Mouse (Mus musculus) frontal cortex, postnatal 36 days (tissue): Measurements from ENCODE around the gene Arhgap24.

ENCODE experiments used
- DNase-seq, 2 experiments: peaks; one replicate each; pipeline ENCODE4 v3.0.0; 2022; ENCODE audit warnings: low spot score in 2 of 2

The Arhgap24 gene

GRCm38 (mm10) chr5:102670206-102670605 is 189.0 kb downstream of the Arhgap24 start:
- DNase-seq, result no peak

DNA sequence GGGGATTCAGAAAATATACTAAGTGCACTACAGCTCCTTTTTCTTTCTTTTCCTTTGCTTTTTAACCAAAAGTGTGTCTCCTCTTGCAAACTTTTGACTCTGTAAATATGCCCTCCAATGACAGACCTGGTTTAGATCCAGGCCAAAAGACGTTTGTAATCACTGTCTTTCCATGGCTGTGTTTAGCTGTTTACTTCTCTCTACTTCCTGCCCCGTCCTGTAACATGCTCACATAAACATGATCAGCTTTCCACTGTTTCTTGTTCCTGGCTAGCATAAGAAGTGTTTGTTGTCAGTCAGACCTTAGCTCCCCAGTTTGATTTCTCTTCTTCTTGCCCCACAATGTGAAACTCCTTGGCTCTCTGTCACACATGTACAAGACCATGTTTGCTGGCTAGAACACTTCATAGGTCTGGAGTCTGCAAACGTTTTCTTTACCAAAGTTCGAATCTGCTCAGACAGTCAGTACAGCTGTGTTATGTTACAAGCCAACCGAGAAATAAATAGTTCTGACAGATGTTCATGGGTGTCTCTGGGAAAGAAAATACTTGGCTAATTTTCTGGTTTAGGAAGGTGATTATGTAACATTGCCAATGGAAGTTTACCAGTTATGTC is 189.6 kb downstream of the Arhgap24 start:
- DNase-seq, result no peak

DNA sequence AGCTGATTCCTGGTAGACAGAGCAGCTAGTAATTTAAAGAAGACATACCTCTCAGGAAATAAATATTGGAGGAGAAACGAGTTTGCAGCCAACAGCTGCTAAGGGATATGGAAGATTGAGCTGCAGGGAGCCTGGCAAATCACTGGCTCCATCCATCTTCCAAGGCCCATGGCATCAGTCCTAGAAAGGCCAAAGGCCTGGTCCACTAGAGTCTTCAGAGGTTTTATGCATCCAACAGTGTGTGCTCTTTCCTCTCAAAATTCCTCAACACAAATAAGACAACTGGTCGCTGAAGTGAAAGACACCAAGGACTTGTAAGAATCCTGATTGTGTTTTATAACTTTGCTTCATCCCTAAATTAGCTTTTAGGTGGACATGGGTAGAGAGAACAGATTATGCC is 194.1 kb downstream of the Arhgap24 start:
- DNase-seq, result no peak

DNA sequence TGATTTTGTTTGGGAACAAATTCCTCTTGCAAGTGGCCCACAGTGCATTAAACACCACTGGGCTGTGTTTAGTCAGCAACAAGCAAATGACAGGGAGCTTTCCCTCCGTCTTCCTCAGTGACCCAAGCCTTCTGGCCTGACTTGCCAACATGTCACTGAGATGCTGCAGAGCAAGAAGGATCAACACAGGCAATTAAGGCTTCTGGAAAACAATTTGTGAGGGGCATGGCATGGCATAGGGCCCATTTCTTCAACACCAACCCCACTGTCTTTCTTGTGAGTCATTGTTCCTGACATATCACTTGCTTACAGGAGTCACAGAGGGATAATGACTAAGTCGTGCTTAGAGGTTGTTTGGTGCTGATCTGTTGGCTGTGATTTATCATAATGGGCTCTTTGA is 196.0 kb downstream of the Arhgap24 start:
- no peak for DNase-seq

- DNase-seq, result no peak
Measured at GRCm38 (mm10) chr5:102687673-102688072, 206.5 kb downstream of the Arhgap24 start.

- peak; percentile 62 to 82 for DNase-seq
Measured at GRCm38 (mm10) chr5:102692487-102692886, 211.3 kb downstream of the Arhgap24 start.

DNA sequence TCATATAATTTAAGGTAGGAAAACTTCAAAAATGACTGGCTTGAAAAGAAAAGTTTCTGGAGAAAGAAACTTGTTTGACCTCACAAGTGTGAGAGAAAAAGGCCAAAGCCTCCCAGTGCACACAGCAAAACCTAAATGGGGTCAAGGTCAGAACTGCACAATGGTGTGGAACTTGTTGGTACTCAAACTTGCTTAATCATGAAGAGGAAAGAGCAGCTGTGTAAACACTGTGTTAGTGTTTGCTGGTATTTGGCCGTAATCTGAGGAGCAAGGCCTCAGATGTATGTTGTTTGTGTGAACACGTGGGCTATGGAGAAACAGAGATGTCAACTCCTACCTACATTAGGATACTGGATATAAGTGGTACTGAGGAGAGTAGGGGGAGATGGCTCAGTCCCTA is 212.0 kb downstream of the Arhgap24 start:
- no peak for DNase-seq

- DNase-seq, result no peak
Measured at GRCm38 (mm10) chr5:102693871-102694270, 212.7 kb downstream of the Arhgap24 start.

DNA sequence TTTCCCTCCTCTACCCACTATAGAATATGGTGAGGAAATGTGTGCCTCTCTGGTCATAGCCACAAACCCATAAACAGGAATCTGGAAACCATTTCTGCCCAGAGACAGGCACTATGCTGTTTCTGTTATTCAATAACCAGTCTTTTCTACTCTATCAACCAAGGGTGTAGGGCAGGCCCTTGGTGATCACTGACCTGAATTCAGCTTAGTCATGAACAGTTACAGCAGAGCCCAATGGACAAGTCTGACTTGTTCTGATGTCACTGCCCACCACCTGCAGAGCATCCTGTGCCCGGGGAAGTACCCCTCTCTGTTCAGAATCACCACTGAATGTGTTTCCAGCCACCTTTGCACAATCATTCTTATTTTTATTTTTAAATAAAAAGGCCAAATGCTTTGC is 216.6 kb downstream of the Arhgap24 start:
- no peak for DNase-seq

DNA sequence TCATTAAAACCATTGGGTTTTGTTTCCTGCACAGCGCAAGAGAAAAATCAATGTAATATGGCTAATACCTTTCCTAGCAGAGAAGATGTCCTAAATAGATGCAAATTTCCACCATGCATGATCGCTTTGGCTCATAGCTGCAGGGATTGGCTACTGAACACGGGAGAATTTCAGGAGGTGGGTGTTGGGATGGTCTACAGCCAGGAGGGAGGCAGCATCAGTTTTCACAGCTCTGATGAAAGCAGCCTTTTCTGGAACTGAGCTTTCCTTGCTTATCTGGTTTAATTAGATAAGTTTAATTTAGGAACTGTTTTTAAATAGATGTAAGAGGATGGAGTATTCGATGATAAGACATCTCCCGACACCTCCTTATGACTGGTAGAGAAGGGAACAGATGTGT is 217.2 kb downstream of the Arhgap24 start:
- peak; percentile 13 to 20 for DNase-seq

DNA sequence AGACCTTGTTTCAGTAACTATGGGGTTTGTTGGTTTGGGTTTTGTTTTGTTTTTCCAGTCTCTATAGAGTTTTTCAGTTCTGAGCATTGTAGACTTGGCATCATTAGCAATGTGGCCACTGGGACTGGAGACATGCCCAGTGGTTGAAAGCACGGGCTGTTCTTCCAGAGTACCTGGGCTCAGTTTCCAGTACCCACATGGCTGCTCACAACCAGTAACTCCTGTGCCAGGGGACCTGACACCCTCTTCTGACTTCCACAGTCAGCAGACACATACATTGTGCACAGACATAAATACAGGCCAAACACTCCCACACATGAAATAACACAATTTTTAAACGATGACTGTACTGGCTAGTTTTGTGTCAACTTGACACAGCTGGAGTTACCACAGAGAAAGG is 217.7 kb downstream of the Arhgap24 start:
- DNase-seq, result peak in 1 of 2 experiments; percentile 14

DNA sequence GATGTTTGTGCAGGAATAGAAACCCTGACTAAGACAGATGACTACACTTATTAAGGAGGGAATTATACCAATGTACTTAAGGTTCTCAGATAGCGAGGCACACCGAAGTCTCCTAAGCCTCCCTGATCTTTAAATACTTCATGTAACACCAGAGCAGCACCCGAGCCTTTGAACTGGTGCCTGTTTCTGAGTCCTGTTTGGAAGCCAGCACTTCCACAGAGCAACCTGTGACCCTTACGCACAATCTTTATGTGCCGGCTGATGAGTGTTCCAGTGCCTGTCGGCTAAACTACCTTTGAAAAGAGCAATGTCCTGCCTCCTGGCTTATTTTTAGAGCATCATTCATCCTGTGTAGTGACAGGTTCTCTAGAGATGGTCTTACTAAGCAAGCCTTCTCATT is 221.4 kb downstream of the Arhgap24 start:
- DNase-seq, result no peak

DNA sequence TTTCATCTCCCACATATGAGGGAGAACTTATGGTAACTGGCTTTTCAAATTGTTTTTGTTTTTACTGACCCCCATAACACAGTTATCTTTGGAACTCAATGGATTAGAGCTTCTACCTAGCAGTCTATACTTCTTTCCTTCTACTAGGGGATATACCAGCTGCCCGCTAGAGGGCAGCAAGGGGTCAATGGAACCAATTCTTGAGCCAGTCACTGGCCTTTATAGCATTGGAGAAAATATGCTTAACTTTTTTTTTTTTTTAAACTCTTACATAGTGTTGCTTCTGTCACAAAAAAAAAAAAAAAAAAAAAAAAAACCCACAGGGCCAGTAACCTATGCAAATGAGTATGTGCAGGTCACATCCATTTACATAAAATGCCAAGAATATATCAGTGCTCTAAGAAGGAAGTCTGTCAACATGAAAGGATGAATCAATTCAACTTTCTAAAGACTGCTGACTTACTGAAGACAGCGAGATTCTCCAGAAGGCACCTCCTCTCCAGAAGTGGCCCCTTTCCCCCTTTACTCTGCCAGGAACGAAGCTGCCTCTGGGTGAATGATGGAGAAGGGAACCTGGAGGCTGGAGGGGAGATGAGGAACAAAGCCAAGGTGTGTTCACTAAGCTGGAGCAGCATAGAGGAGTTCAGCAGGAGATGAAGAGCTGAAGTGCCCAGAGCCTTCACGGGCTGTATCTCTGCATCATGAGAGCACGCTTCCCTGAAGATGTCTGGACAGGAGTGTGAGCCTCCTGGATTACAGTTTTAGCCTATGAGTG is 222.3 kb downstream of the Arhgap24 start:
- peak; percentile 55 to 72 for DNase-seq

GRCm38 (mm10) chr5:102705170-102705569 is 224.0 kb downstream of the Arhgap24 start:
- no peak for DNase-seq

DNA sequence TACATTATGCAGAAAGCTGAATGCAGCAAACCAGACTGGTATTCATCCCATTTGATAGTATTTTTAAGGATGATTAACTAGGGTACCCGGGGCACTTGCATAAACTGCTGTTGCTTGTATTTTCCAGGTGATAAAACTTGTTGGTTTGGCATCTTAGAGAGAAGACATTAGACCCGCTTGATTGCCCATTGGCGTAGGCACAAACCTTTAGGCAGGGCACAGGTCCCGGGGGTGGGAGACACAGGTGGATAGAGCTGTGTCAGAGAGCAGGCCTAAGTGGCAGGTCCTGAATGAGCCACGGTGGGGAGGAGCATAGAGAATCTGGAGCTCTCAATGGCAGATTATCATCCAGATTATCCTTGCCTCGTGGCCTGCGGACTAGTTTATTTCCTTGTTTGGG is 229.1 kb downstream of the Arhgap24 start:
- DNase-seq, result no peak

GRCm38 (mm10) chr5:102719368-102719972 is 238.3 kb downstream of the Arhgap24 start:
- DNase-seq, result no peak

DNA sequence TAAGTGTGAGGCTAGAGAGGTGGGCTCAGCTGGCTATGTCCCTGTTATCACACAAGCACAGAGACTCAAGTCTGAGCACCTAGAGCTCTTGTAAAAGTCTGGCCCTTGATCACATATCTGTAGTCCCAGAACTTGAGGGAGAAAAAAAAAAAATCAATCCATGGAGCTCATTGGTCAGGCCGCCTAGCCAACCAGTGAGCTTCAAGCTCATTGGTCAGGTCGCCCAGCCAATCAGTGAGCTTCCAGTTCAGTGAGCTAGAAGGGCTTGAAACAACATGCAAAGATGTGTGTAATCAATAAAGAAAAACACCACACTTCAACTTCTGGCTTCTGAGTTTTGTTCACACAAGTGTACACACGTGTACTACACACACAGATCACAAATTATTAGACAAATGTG is 242.4 kb downstream of the Arhgap24 start:
- no peak for DNase-seq

DNA sequence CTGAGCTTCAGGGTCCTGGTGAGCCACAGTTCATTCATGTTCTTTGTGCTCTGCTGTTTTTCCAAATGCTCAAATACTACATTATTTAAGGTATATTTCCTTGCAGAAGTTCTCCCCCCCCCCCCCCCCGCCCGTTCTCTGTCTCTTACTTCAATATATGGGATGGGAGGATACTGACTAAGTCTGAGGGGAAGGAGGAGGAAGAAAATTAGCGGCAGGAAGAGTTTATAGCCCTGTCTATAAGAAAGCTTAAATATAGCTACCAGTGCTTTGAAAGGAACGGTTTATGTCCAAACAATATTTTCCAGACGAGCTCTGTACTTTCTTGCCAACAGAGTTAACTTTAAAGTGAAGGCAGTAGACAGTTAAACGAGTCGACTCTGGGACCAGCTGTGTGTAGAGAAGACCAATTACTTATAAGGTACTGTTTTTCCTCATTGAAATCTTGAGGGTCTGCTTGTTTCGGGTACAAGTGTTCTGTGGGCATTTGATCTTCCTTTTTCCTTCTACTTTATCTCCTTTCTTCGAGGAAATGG is 243.7 kb downstream of the Arhgap24 start:
- no peak for DNase-seq

DNA sequence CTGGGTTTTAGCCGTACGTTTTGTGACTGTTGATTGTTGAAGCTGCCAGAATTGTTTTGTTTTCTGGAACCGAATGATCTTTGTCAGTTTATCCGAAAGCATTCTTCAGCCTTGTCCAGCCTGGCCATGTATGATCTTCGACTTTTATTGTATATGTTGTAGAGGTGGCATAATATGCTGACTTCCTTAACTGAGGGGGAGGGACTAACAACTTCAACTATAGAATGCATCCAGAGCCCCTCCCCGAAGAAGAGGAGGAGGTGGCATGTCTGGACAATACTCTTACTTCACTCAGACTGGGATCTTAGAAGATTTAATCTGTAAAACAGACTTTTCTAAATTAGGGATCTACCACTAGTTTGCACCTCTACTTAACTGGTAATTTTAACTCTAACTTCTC is 244.2 kb downstream of the Arhgap24 start:
- DNase-seq, result no peak

DNA sequence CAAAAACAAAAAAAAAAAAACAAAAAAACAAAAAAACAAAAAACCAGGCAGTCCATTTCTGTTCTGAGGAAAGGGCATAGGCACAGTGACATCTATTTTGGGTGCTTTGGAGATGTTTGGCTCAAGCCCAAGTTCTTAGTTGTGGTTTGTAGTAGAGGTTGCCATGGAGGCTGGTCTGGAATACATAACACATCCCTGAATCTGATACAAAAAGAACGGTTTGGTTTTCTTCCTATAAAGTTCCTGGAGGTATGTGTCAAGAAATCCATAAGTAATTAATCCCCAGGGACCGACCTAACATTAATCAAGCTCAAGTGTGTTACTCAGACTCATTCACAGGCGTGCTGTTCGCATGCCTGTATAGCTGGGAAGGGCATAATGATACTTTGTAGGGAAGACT is 245.8 kb downstream of the Arhgap24 start:
- no peak for DNase-seq

GRCm38 (mm10) chr5:102728531-102728930 is 247.3 kb downstream of the Arhgap24 start:
- DNase-seq, result no peak

DNA sequence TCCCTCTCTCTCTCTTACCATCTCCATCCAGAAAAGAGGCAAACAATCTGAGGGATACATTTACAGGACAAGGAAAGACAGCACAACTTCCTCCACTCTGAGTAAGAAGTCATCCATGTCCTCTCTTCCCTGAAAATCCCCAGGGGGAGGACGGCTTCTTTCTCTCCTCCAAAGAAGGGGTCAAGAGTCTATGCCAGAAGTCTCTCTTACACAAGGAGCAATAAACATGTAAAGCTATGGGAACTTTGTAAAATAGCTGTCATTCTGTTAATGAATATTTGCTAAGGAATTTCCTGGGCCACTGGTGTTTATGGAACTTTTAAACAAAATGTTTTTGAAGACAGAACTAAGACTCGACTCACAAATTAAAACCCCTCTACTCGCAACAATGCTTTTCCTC is 248.3 kb downstream of the Arhgap24 start:
- no peak for DNase-seq

DNA sequence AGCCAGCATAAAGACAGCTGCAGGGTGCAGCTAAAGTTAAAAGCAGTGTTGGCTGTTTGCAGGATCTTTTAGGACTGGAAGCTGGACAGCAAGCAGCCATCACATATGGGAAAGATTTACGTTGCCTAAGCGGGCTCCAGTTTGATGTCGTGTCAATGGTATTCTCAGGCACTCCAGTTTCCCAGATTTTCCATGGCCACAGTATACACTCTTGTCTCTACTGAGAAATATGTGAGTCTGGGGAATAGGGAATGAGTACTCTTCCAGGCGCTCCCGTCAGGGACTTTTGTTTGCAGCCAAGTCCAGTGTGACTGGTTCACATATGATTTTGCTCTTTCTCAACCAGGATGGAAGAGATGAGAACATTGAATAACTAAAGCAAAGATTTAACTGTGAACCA is 254.9 kb downstream of the Arhgap24 start:
- DNase-seq, result no peak
